Mouse (Mus musculus): Measurements from ENCODE around the gene P2ry12.

P2ry12 gene

GRCm38 (mm10) chr3:59182129-59182528 lies 80.5 kb downstream of the P2ry12 start:
- DNase-seq (ENCODE audit: low read depth) = no peak

DNA sequence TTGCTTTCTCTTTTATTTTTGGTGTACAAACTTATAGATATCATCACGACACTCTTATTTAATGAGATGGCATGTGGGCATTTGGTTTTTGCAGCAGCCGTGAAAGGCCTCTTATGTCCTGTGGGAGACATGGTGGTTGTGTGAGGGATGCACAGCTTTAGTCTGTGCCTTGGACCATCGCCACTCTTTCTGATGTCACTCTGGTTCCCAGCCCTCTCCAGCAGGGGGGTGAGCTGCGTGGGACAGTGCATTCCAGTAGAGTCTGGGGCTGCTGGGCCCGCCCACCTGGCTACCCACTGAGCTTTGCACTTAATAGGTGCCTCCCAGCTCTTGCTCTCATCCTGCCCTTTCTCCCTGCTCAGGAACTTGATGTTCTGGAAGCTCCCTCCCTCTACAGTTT lies 81.5 kb downstream of the P2ry12 start:
- DNase-seq (ENCODE audit: low read depth) = peak; percentile 28

- DNase-seq (ENCODE audit: low read depth) = no peak
Measured at GRCm38 (mm10) chr3:59176871-59177270, 85.8 kb downstream of the P2ry12 start.

DNA sequence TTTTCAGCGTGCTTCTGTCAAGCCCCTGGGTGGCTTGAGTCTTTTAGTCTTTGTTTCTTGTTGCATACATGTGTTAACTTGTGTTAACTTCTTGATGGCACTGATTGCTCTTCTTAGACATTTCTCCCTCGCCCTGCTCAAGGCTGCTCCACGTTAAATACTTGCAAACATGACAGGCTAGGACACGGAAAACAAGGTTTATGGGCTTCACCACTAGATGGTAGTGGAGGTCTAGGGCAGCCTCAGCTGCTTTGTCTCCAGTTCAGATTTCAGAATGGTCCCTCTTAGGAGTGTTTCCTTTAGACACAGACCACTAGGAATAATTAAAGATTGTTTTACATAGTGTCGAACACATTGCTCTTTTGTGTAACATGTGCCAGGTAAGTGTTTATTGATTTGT lies 87.4 kb downstream of the P2ry12 start:
- peak; percentile 89 for DNase-seq (ENCODE audit: low read depth)

GRCm38 (mm10) chr3:59174426-59175154 lies 88.1 kb downstream of the P2ry12 start:
- no peak for DNase-seq (ENCODE audit: low read depth)

DNA sequence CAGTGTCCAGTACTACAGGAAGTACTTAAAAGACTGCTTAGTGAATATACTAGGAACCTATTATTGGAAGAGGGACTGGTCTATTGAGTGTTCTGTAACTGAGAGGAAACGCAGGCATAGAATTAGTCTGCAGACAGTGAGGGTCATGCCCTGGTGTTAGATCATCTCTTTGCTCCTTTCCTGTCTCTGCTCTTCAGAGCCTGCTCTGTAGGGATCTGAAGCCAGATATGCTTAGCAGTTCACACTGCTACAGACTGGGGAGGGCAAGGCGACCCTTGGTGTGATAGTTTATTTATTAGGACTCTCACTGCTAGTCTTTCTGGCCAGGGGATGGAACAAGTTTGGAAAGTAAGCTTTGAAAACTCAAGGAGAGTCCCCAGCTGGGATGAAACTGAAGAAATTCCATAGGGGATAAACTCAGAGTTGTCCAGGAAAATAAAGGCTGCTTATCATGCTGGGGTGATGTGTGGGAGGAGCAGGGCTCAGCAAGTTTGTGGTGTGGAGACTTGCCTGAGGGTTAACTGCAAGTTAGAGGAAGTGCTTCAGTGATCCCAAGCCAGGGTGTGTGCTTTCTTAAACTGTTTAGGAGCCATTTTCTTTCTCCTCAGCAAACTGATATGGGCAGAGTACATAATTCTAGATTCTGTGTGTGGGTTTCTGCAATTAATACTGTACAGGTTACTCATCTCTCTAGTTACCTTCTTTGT lies 92.6 kb downstream of the P2ry12 start:
- peak; percentile 24 for DNase-seq (ENCODE audit: low read depth)

- DNase-seq (ENCODE audit: low read depth) = no peak
Measured at GRCm38 (mm10) chr3:59169215-59169614, 93.5 kb downstream of the P2ry12 start.

DNA sequence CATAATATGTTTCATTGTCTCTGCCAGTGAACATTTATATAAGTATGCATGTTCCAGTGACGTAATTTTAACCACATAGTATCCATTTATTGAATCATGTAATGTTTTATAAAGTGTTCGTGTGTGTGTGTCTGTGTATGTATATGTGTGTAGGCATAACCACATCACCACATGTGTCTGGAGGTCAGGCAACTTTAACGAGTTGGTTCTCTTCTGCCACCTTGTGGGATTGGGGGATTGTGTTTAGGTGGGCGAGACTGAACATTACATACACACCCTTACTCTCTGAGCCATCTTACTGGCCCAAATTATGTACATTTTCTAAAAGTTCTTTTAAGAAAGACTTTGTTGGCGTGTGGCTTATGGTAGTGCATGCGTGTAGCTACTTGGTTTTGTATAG lies 94.2 kb downstream of the P2ry12 start:
- peak; percentile 11 for DNase-seq (ENCODE audit: low read depth)

GRCm38 (mm10) chr3:59167417-59168054 lies 95.1 kb downstream of the P2ry12 start:
- DNase-seq (ENCODE audit: low read depth) = peak; percentile 82

Data from NIH3T3 (cell line).